Mouse (Mus musculus): ENCODE data around the gene Foxp1.

The Foxp1 gene

GRCm38 (mm10) chr6:99073303-99074271 lies 448.9 kb downstream of the Foxp1 start:
- no peak for DNase-seq

GRCm38 (mm10) chr6:99070710-99071109 lies 451.8 kb downstream of the Foxp1 start:
- no peak for DNase-seq

- no peak for DNase-seq
Observed at GRCm38 (mm10) chr6:99069726-99070125, 452.8 kb downstream of the Foxp1 start.

- peak; percentile 9 to 32 for DNase-seq
Observed at GRCm38 (mm10) chr6:99065569-99066353, 456.8 kb downstream of the Foxp1 start.

DNA sequence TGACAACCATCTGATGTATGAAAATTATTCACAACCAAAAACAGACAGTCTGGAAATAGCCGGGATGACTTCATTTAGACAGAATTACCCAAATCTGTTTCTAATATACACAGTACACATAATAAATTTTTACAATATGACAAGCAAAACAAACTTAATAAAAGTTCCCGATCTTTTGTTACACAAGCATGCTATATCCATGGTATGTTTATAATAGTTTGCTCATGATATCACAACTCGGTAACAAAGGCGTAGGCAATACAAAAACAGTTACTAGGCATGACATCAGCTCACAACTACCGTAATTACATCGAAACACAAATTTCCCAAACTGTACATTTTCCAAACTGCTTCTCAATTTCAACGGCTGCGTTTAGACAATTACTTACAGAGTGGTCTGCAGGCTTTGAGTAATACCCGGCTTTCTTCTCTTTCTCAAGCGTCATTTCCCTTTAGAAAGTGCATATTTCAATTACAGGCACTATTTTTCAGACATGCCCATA lies 458.5 kb downstream of the Foxp1 start:
- DNase-seq = no peak

- no peak for DNase-seq
Observed at GRCm38 (mm10) chr6:99062931-99063330, 459.6 kb downstream of the Foxp1 start.

DNA sequence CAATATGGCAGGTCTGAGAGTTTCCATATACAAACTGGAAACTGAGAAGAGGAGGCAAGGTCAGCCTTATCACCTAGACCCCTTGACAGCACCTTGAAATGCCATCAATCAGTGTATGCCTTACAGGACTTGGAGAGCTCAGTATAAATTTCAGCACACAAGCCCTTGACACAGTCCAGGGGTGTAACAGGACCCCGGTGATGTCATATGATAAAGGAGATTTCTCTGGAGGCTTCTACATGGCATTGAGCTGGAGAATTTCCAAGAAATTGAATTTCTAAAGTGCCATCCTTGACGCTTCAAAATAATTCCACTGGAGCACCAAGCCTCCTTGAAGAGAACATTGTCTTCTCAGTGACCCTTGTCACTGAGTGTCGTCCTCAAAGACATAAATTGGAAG lies 463.8 kb downstream of the Foxp1 start:
- DNase-seq = no peak

DNA sequence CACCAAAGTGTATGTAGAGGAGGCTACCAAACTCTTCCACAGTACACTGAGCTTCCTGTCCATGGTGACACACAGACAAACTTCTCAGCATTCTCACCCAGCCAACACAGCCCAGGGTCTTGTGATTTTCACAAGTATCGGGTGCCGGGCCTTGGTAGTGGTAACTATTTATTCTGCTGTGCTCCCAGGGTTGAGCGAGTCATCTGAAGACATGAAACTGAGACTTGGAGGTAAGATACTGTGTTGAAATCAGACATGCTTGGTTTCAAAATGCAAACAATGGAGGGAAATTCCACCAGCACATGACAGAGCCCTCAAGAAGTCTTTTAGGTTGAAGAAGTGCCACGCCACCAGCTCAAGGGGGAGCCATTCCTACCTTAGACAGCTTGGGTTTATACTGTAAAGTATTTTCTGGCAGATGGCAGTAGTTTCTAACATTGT lies 465.4 kb downstream of the Foxp1 start:
- DNase-seq = no peak

GRCm38 (mm10) chr6:99056379-99056778 lies 466.1 kb downstream of the Foxp1 start:
- DNase-seq = no peak

GRCm38 (mm10) chr6:99053998-99054397 lies 468.5 kb downstream of the Foxp1 start:
- DNase-seq = no peak

DNA sequence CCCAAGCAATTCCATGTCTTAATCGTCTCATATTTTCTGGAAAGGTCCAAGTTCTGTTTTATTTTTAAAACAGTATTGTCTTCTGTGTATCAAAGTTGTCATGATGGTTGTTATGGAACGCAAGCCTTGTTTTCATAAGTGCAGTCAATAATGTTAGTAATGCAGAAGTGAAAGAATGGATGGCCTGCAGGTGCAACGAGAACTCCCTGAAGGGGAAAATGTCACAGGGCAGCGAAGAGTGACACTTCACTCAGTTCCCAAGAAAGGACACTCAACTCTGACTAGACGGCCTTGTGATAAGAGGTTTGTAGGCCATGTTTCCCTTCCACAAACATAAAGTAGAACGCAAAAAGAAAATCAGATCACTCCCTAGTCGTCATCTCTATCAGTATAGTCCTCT lies 469.4 kb downstream of the Foxp1 start:
- no peak for DNase-seq

- no peak for DNase-seq
Observed at GRCm38 (mm10) chr6:99051724-99052123, 470.8 kb downstream of the Foxp1 start.

GRCm38 (mm10) chr6:99050288-99051006 lies 472.1 kb downstream of the Foxp1 start:
- no peak for DNase-seq

GRCm38 (mm10) chr6:99047322-99047721 lies 475.2 kb downstream of the Foxp1 start:
- DNase-seq = no peak

- DNase-seq = no peak
Observed at GRCm38 (mm10) chr6:99045845-99046788, 476.4 kb downstream of the Foxp1 start.

DNA sequence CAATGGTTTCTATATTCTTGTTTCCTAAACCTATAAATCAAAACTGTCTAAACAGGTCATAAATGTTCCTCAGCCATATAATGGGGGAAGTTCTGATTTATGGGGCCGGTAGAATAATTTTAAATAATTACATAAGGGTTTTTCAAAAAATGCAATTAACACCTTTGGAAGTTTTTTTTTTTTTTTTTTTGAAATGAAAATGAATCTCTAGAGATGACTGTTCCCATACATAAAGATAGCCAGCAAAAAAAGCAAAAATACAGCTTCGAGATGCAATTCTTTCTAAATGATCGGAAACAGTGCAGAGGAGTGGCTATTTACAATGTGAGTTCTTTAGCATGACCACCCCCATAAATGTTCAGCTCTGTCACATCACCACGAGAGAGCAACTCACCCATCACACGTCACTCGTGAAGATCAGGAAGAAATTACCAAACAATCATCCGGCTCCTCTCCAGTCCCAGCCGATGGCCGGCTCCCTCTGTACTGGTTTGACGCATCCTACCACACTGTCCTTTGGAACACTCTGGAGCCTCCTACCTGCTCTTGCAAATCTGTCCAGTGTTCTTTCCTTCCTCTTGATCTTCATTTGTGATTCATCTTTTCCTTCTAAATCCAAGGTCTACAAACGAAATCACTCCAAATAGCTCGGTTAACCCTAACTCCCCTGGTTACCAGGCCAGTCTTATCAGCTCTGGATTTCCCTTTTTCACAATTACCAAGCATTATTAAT lies 478.4 kb downstream of the Foxp1 start:
- DNase-seq = no peak

DNA sequence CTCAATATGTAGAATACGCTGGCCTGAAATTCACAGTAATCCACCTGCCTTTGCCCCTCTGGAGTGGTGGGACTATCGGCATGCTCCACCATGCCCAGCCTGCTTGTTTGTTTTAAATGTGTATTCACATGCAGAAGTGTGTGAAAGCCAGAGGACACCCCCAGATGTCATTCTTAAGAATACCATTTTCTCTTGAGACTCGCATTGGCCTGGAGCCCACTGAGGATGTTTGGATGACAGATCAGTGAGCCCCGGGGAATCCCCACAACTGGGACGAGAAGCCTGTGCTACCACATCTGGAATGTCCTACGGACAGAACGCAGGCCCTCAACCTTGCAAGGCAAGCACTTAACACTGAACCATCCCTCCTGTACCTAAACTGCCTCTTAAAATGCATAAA lies 479.3 kb downstream of the Foxp1 start:
- DNase-seq = peak in 1 of 2 experiments; percentile 18

- DNase-seq = no peak
Observed at GRCm38 (mm10) chr6:99042175-99042954, 480.2 kb downstream of the Foxp1 start.

DNA sequence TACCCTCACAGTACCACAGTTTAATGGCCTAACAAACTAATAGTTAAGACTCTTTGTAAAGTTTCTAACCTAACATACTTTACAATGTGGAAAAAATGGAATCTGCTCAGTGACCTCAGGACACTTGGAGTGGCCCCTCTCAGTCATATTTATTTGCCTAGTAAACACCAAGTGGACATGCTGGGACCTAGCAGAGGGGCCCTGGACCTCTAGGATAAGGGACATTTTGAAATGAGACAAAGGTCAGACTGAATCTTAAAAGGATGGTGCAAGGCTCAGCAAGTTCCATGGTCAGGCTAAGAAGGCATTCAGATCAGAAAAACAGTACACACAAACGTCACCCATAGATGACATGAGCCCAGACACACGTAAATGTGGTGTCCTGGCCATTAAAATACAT lies 483.5 kb downstream of the Foxp1 start:
- DNase-seq = no peak

Measured in kidney, adult 8-10 months (tissue).